Mouse (Mus musculus): ENCODE measurements at regions not wholly inside any gene's neighbourhood (a gene's known extent, or its start where the extent isn't known, plus 50 kb on each side); places are given as distances from the start of the nearest gene placed in this dataset.
A peak's percentile ranks its signal among the peaks of the same experiment; 100 is the strongest.

DNA sequence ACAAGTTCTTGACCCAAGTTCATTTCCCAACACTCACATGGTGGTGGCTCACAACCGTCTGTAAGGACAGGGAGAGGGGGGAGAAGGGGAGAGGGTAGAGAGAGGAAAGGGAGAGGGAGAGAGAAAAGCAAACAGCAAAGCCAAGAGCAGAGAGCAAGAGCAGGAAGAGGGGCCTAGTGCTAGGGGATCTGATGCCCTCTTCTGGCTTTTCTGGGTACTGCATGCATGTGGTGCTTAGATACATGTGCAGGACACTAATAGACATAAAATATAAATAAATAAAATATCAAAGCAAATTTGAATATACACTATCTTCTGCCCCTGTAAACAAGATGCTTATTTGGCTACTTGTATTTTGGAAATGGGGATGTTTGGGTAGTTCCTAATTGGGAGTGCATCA lies 91.2 kb downstream of the Rnf138rt1 start:
- DNase-seq (ENCODE audit: low spot score), result peak; percentile 63

Data from embryo, embryonic 10.5 days (tissue).